Mouse (Mus musculus): ENCODE data around the gene Rtn4rl2.

DNA sequence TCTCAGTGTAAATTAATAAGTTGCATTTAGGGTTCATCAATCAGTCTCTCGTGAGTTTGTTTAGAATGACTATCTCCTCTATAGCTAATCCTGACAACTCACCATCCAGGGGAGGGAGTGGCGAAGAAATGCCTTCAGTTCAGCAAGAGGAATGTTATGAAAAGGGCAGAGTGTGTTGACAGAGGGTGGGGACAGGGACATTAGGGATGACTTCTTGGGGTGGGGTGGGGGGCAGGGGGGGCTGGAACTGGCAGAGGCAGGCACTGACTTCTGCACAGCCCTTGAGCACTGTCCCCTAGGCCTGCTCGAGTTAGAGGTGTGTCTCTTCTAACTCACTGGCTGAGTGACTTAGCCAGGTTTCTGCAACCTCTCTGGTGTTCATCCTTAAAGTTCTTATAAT lies 31.7 kb upstream of the Rtn4rl2 start:
- TF ChIP-seq POLR2A (IDR thresholded peaks at IDR 0.05; ENCODE audit: insufficient read length, low read depth): no peak
- TF ChIP-seq MYOG (IDR thresholded peaks at IDR 0.05; ENCODE audit: control insufficient read depth in 1 of 3, insufficient read depth in 1 of 3, insufficient read length in 2 of 3, low read depth in 2 of 3): no peak

Measured in myocyte (in vitro differentiated cells).